Mouse (Mus musculus) kidney, embryonic 16.5 days (tissue): Measurements from ENCODE around the gene C1qb. TPM values are rescaled to one million over a fixed set of nuclear protein-coding genes. Genes with fewer than 3 reads are reported as not detected.

Source experiments
- ATAC-seq: fragments of 200-750 bp; cut with Nextera tagmentation; 2 replicates; pipeline ENCODE4 v1.8.0; 2017; ENCODE audit warnings: moderate TSS enrichment; ENCODE audit not compliant: low FRiP score, low TSS enrichment
- H3K27ac ChIP-seq: fragments of 300-500 bp; sonication (generic); 2 replicates; pipeline ENCODE4 v1.5.1; 2014; ENCODE audit warnings: low read length
- H3K27me3 ChIP-seq: fragments of 300-500 bp; sonication (generic); 2 replicates; pipeline ENCODE4 v1.6.1; 2014; ENCODE audit warnings: low read length, control low read depth, mixed read lengths; ENCODE audit not compliant: insufficient read depth
- H3K36me3 ChIP-seq: fragments of 300-500 bp; sonication (generic); 2 replicates; pipeline ENCODE4 v1.6.1; 2014; ENCODE audit warnings: low read length, control low read depth, mixed read lengths; ENCODE audit not compliant: insufficient read depth
- H3K4me1 ChIP-seq: fragments of 300-500 bp; sonication (generic); 2 replicates; pipeline ENCODE4 v1.6.1; 2014; ENCODE audit warnings: low read length, control low read depth, mixed read lengths; ENCODE audit not compliant: insufficient read depth
- H3K4me2 ChIP-seq: fragments of 300-500 bp; sonication (generic); replicated peaks from 2 replicates; pipeline ENCODE4 v1.6.1; 2014; ENCODE audit warnings: low read depth, low read length
- H3K4me3 ChIP-seq: fragments of 300-500 bp; sonication (generic); 2 replicates; pipeline ENCODE4 v1.5.1; 2014; ENCODE audit warnings: mild to moderate bottlenecking, low read length
- H3K9ac ChIP-seq: fragments of 300-500 bp; sonication (generic); replicated peaks from 2 replicates; pipeline ENCODE4 v1.6.1; 2014; ENCODE audit warnings: low read length
- H3K9me3 ChIP-seq: fragments of 300-500 bp; sonication (generic); 2 replicates; pipeline ENCODE4 v1.6.1; 2016; ENCODE audit warnings: low read length, control low read depth
- WGBS: fragments of 180-500 bp; shearing (Covaris S2); extraction: QIAGEN DNeasy Blood & Tissue Kit; methylation state at CpG from one replicate; pipeline ENCODE4 v1.1.7; 2014; 5-methylcytosine and 5-hydroxymethylcytosine counted together
- polyA plus RNA-seq: library from polyadenylated mRNA; unstranded; fragments of >200 nt; fragmentation: Nextera tagmentation; extraction: Ambion mirVana; gene quantifications from 2 replicates; pipeline ENCODE4 v1.2.1, GENCODE M21; 2015

C1qb gene
- polyA plus RNA-seq: 40.1 and 44.3 TPM in 2 replicates

DNA sequence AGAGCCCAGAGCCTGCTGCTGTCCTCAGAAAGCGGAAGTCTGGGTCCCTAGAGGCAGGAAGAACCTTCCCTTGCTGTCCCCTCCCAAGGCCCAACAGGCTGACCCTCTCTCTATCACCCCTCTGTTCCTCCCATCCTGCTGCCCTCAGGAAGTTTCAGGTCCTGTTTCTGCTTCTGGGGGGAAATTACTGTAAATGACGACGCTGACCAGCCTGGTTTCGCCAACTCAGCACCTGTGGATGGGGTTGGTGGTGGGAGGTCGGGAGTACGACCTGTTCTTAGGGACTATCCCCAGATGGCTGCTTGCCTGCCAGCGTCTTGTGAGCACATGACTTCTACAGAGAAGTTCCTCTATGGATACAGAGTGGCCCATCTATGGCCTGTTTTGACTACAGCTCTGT, at the start of gene C1qb:
Gene C1qb, minus strand, starts transcription at position 87 of the 400 bp plus-strand sequence.
- Histone ChIP-seq H3K9me3 (no peaks in the 10 kb centered on the region), H3K4me2 (no peak within 1 kb of the TSS), H3K36me3 (no peaks in the 10 kb centered on the region), H3K9ac (no peak within 1 kb of the TSS), H3K27ac (no peak within 1 kb of the TSS), H3K4me3 (no peak within 1 kb of the TSS), H3K4me1 (no peaks in the 10 kb centered on the region), H3K27me3 (0 out of 2 replicates have a peak, but pooled peaks cover under 1% of the 10 kb centered on the region)
- ATAC-seq: no peak
- 67% methylated on average over 7 of the region's 7 CpGs for WGBS

DNA sequence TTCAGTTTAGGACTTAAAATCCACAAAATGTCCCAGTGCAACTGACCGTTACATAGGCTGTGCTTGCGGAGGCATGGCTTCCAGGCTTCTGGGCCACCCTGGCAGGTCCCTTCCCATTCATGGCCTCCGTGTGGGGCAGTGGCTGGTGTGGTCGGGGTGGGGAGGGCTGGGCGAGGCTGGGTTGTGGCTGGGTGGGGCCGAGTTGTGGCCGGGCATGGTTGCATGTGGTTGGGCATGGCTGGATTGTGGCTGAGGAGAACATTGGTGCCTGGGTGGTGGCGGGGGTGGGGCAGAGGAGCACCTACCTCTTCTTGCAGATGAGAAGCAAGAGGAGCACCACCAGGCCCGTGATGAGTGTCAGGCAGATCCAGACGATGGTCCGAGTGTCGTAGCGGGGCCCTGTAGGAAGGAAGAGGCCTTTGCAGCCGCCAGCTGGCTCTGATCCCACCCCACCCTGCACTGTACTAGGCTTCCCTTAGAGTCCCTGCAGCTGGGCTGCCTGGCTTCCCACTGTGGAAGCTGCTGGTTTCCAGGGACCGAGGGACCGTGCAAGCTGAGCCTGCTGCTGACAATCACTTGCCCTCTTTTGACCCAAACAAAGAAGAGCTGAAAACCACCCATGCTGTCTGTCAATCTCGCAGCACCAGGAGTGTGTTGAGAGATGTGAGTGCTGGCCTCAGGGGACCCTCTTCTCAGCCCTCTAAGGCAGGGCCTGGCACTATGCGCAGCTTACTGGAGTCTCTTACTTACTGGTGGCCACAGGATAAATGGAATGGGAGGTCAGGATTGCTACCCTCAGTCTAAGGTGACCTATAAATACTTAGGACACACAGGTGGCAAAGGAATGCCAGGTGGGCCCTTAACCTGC, 49.0 kb upstream of the C1qb start:
- Histone ChIP-seq H3K4me2 (no peak overlapping the region), H3K9me3 (no peaks in the 10 kb centered on the region), H3K9ac (no peak overlapping the region), H3K4me3 (no peak overlapping the region), H3K27ac (no peak overlapping the region), H3K27me3 (no peaks in the 10 kb centered on the region), H3K4me1 (no peaks in the 10 kb centered on the region), H3K36me3 (no peaks in the 10 kb centered on the region)
- no peak for ATAC-seq
- WGBS: 60% methylated on average over 18 of the region's 18 CpGs

DNA sequence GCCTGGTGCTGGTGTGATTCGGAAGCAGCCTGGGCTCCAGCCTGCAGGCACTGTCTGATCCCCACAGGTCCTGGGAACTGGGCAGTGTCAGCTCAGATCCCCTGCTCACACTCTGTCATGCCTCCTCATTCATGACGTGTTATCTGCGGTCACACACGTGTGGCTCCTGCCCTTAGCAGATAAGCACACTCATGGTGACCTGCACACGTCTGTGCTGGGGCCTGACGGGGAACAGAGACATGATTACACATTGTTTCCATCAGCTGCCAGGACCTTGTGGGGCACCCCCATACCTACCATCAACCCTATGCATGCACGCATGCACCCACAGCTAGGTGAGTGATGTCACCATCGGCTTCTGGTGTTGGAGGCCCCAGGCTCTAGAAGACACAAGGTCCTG, 44.5 kb upstream of the C1qb start:
- H3K27me3 ChIP-seq: peaks cover 6% of the 10 kb centered on the region

DNA sequence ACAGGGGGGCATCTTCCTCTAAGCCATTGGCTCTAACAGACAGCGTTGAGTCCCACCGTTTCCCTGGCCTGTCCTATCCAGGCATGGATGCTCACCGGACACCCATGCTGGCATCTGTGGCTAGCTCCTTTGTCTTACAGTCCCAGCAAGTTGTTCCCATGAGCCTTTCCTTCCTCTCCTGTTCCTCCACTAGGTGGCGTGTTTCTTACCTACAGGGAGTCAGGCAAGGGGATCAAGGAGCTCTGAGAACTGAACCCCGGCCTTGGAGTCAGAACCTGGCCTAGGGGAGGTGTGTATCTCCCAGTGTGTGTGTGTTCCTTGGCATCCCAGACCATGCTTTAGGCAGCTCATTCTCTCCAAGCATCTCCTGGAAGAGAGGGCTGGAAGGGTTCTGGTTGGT, 42.9 kb upstream of the C1qb start:
- WGBS: 17% methylated on average over 5 of the region's 5 CpGs

More for the DNA sequence above, 44.5 kb upstream of the C1qb start:
- WGBS: 82% methylated on average over 8 of the region's 8 CpGs
- H3K9ac ChIP-seq: no peak overlapping the region
- H3K36me3 ChIP-seq: no peaks in the 10 kb centered on the region
- no peak overlapping the region for H3K4me2 ChIP-seq
- H3K4me1 ChIP-seq: no peaks in the 10 kb centered on the region
- no peak overlapping the region for H3K27ac ChIP-seq
- no peak for ATAC-seq
- no peaks in the 10 kb centered on the region for H3K9me3 ChIP-seq
- no peak overlapping the region for H3K4me3 ChIP-seq

DNA sequence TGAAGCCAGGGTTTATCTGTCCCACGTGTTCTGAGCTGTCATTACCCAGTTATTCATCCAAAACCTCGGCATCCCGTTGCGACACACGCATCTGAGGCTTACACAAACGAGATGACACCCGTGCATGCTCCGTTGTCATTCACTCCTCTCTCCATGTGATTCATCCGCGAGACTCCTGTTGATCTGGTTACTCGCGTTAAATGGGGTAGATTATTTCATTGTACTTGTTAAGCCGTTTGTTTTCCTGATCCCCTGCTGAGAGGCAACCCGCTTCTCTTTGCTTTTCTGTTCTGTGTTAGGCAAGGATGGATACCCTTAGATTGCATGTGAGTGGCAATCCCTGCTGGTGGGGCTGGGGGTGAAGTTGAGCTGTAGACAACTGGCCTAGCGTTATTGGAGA, 39.8 kb upstream of the C1qb start:
- WGBS: 27% methylated on average over 15 of the region's 15 CpGs
- no peak for ATAC-seq
- H3K4me3 ChIP-seq: no peak overlapping the region
- H3K4me1 ChIP-seq: no peaks in the 10 kb centered on the region
- no peak overlapping the region for H3K4me2 ChIP-seq
- H3K9me3 ChIP-seq: no peaks in the 10 kb centered on the region
- H3K9ac ChIP-seq: no peak overlapping the region
- H3K36me3 ChIP-seq: no peaks in the 10 kb centered on the region
- H3K27me3 ChIP-seq: peaks cover 14% of the 10 kb centered on the region
- H3K27ac ChIP-seq: no peak overlapping the region

More for the DNA sequence above, 42.9 kb upstream of the C1qb start:
- H3K4me1 ChIP-seq: no peaks in the 10 kb centered on the region
- H3K27me3 ChIP-seq: peaks cover 11% of the 10 kb centered on the region
- no peak overlapping the region for H3K4me2 ChIP-seq
- no peaks in the 10 kb centered on the region for H3K9me3 ChIP-seq
- ATAC-seq: no peak
- H3K9ac ChIP-seq: no peak overlapping the region
- no peaks in the 10 kb centered on the region for H3K36me3 ChIP-seq
- no peak overlapping the region for H3K27ac ChIP-seq
- no peak overlapping the region for H3K4me3 ChIP-seq

DNA sequence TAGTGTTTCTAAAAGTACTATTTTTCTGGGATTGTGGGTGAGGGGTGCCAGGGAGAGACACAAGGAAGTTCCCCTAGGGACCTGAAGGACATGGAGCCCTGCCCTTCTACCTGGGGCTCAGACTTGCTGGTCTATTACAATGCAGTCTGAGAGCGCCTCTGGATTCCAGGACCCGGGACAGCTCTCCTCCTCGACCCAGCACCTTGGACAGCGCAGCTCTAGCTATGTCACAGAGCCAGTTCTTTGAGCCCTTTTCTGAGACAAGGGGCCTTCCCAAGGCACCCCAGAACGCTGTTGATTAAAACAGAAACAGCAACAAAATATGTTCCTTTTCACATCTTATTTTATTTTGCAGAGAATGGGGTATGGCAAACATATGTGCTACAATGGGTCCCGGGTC, 38.5 kb upstream of the C1qb start:
- peak; percentile 39; the same call in 1 of the 2 replicates for ATAC-seq
- WGBS: 5% methylated on average over 6 of the region's 6 CpGs
- no peaks in the 10 kb centered on the region for H3K9me3 ChIP-seq

DNA sequence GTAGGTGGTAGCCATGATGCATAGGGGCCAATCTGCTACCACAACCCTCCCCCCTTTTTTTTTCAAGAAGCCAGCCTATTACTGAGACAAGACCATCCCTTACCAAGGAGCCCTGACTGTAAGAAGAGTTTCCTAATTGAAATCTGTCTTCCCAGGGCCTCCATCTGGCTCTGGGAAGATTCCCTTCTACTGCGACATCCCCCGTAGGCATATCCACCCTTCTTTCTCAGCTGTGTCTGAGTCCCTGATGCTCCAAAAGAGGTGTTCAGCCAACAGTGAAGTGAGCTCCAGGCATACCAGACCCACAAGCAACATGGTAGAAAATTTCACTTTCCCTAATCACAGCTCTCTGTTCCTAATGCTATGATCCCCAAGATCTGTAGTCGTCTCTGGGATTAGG, 33.5 kb upstream of the C1qb start:
- H3K27ac ChIP-seq: no peak overlapping the region
- H3K4me3 ChIP-seq: no peak overlapping the region
- no peaks in the 10 kb centered on the region for H3K36me3 ChIP-seq
- 75% methylated on average over 3 of the region's 3 CpGs for WGBS
- no peak overlapping the region for H3K9ac ChIP-seq
- H3K4me1 ChIP-seq: peaks cover 10% of the 10 kb centered on the region; the same call in 1 of the 2 replicates
- ATAC-seq: no peak
- H3K27me3 ChIP-seq: peaks cover 9% of the 10 kb centered on the region; the same call in 1 of the 2 replicates
- no peaks in the 10 kb centered on the region for H3K9me3 ChIP-seq
- H3K4me2 ChIP-seq: no peak overlapping the region

More for the DNA sequence above, 38.5 kb upstream of the C1qb start:
- H3K36me3 ChIP-seq: no peaks in the 10 kb centered on the region
- no peak overlapping the region for H3K4me3 ChIP-seq
- no peak overlapping the region for H3K4me2 ChIP-seq
- peaks cover 14% of the 10 kb centered on the region for H3K27me3 ChIP-seq
- no peaks in the 10 kb centered on the region for H3K4me1 ChIP-seq
- H3K27ac ChIP-seq: no peak overlapping the region
- no peak overlapping the region for H3K9ac ChIP-seq

DNA sequence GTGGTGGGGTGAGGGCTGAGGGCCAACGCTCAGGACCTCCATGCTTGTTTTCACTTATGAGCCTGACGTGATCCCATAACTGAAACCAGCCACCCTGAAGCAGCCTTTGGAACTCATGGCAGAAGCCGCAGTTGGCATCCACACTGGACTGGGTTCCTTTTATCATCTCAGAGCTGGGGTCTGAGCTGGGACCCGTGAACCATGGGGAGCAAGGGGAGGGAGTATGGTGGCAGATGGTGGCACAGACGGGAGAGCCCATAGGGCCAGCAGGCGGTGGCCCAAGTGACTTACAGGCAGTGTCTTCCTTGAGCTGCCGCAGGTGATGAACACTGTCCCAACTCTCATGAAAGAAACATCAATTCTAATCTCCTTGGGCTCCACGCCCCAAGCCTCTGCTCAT, 32.8 kb upstream of the C1qb start:
- H3K4me1 ChIP-seq: peaks cover 10% of the 10 kb centered on the region; the same call in 1 of the 2 replicates
- ATAC-seq: no peak

DNA sequence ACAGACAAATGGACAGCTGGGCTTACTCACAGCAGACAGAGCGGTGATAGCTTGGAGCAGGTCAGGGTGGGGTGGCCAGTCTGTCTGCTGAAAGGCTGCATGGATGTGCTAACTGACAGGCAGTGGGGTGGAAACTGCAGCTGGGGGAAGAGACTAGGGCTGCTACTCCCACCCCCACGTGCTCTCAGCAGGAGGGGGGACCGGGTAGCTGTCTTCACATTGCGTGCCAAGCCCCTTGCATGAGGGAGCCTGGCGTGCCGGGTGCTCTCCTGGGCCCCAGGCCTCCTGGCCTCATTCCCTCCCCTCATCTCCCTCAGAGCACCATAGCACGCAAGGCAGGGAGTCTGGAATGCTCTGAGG, 31.2 kb upstream of the C1qb start:
- Histone ChIP-seq H3K4me1 (peaks cover 10% of the 10 kb centered on the region; the same call in 1 of the 2 replicates), H3K27ac (no peak overlapping the region), H3K4me3 (no peak overlapping the region), H3K9me3 (no peaks in the 10 kb centered on the region), H3K9ac (no peak overlapping the region), H3K4me2 (no peak overlapping the region), H3K36me3 (no peaks in the 10 kb centered on the region), H3K27me3 (peaks cover 22% of the 10 kb centered on the region)
- ATAC-seq: peak; percentile 52; the same call in 1 of the 2 replicates
- WGBS: 14% methylated on average over 6 of the region's 7 CpGs

More for the DNA sequence above, 32.8 kb upstream of the C1qb start:
- Histone ChIP-seq H3K27ac (no peak overlapping the region), H3K36me3 (no peaks in the 10 kb centered on the region), H3K4me3 (no peak overlapping the region), H3K4me2 (no peak overlapping the region), H3K27me3 (peaks cover 12% of the 10 kb centered on the region; the same call in 1 of the 2 replicates), H3K9ac (no peak overlapping the region), H3K9me3 (no peaks in the 10 kb centered on the region)
- WGBS: 85% methylated on average over 8 of the region's 8 CpGs
